Mouse (Mus musculus): ENCODE measurements at regions not wholly inside any gene's neighbourhood (a gene's known extent, or its start where the extent isn't known, plus 50 kb on each side); places are given as distances from the start of the nearest gene placed in this dataset.

- no peak for TF ChIP-seq CTCF (IDR thresholded peaks at IDR 0.05; ENCODE audit: low read depth)
- DNase-seq (peak; percentile 57), ATAC-seq (ENCODE audit: insufficient read depth) (peak; percentile 41; the same call in 1 of the 2 replicates)
- Histone ChIP-seq H3K4me3 (ENCODE audit: low read depth, low read length) (no peak overlapping the region), H3K36me3 (ENCODE audit: insufficient read depth) (no peaks in the 10 kb centered on the region), H3K27me3 (ENCODE audit: insufficient read depth, low read length) (no peaks in the 10 kb centered on the region), H3K9ac (no peak overlapping the region), H3K27ac (ENCODE audit: low read depth) (no peak overlapping the region), H3K4me2 (no peak overlapping the region), H3K4me1 (ENCODE audit: insufficient read depth) (no peaks in the 10 kb centered on the region), H3K9me3 (ENCODE audit: low read depth, low read length) (no peaks in the 10 kb centered on the region)
- 31% methylated on average over 3 of the region's 3 CpGs for WGBS
These were observed 1820.8 kb upstream of the Acvr2a start for GRCm38 (mm10) chr2:46993126-46993525.

GRCm38 (mm10) chr2:46992672-46993071, 1821.2 kb upstream of the Acvr2a start:
- H3K9ac ChIP-seq, result no peak overlapping the region
- H3K9me3 ChIP-seq (ENCODE audit: low read depth, low read length), result no peaks in the 10 kb centered on the region
- ATAC-seq (ENCODE audit: insufficient read depth) (peak; percentile 8; the same call in 1 of the 2 replicates), DNase-seq (peak; percentile 35)
- no peak overlapping the region for H3K4me3 ChIP-seq (ENCODE audit: low read depth, low read length)
- 38% methylated on average over 3 of the region's 3 CpGs for WGBS
- H3K27me3 ChIP-seq (ENCODE audit: insufficient read depth, low read length), result no peaks in the 10 kb centered on the region
- no peaks in the 10 kb centered on the region for H3K36me3 ChIP-seq (ENCODE audit: insufficient read depth)
- TF ChIP-seq CTCF (IDR thresholded peaks at IDR 0.05; ENCODE audit: low read depth), result no peak
- H3K27ac ChIP-seq (ENCODE audit: low read depth), result no peak overlapping the region; the same call in 1 of the 2 replicates
- no peak overlapping the region for H3K4me2 ChIP-seq
- H3K4me1 ChIP-seq (ENCODE audit: insufficient read depth), result no peaks in the 10 kb centered on the region

DNA sequence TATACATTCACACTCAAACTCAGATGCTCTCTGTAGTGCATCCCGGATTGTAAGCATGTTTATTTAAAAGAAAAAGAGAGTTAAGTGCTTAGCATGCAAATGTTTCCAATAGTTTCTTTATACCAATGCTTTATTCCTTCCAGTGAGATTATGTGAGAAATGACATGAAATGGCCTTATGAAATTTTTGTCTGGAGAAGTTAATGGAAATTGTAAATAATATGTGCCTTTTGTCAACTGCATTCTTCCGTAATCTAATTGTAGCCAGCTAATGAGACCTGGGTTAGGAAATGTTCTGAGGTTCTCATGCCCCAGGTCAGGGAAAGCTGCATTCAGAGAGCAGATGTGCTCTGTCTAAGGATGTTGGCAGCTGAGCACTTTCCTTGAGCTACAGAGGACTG, 1827.2 kb upstream of the Acvr2a start:
- TF ChIP-seq CTCF (IDR thresholded peaks at IDR 0.05; ENCODE audit: low read depth), result no peak
- Histone ChIP-seq H3K27ac (ENCODE audit: low read depth) (peak overlapping the region; percentile 54; the same call in 1 of the 2 replicates), H3K27me3 (ENCODE audit: insufficient read depth, low read length) (no peaks in the 10 kb centered on the region), H3K9me3 (ENCODE audit: low read depth, low read length) (no peaks in the 10 kb centered on the region), H3K9ac (no peak overlapping the region), H3K4me2 (no peak overlapping the region), H3K4me1 (ENCODE audit: insufficient read depth) (peaks cover 3% of the 10 kb centered on the region; the same call in 1 of the 2 replicates), H3K4me3 (ENCODE audit: low read depth, low read length) (no peak overlapping the region), H3K36me3 (ENCODE audit: insufficient read depth) (no peaks in the 10 kb centered on the region)
- WGBS, result 46% methylated on average over 2 of the region's 2 CpGs
- DNase-seq, result peak; percentile 68
- peak; percentile 84; the same call in 1 of the 2 replicates for ATAC-seq (ENCODE audit: insufficient read depth)

DNA sequence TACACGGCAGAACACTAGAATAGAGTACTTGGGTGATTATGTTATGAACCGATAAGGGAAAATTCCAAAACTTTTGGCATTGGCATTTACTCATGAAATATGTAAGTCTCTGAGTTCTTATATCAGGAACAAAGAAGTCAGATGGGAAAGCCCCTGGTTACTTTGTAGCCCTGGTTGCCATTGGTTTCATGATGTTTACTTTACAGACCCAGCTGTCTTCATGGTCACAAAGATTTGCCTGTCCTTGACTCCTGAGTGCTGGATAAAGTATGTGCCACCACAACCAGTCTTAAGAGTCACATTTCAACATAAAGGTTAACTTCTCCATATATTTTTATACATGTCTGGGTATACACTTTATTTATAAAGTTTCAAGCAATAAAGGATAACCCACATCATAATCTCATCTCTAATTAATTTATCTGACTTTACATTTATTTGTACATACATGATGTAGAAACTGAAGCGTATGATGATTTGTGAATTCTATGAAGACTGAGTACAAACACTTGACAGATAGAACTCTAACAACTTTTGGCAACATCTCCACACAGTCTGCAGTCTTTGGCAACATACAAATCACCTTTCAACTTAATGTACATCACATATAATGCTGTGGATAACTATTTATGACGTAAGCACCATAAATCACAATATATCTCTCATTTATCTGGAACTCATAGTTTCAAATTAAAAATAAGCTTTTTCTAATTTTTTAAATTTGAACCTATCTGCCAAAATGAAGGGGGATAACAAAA, 1827.8 kb upstream of the Acvr2a start:
- Histone ChIP-seq H3K27me3 (ENCODE audit: insufficient read depth, low read length) (no peaks in the 10 kb centered on the region), H3K27ac (ENCODE audit: low read depth) (peak overlapping the region; percentile 36; the same call in 1 of the 2 replicates)
- peak; percentile 63; the same call in 1 of the 2 replicates for ATAC-seq (ENCODE audit: insufficient read depth)

DNA sequence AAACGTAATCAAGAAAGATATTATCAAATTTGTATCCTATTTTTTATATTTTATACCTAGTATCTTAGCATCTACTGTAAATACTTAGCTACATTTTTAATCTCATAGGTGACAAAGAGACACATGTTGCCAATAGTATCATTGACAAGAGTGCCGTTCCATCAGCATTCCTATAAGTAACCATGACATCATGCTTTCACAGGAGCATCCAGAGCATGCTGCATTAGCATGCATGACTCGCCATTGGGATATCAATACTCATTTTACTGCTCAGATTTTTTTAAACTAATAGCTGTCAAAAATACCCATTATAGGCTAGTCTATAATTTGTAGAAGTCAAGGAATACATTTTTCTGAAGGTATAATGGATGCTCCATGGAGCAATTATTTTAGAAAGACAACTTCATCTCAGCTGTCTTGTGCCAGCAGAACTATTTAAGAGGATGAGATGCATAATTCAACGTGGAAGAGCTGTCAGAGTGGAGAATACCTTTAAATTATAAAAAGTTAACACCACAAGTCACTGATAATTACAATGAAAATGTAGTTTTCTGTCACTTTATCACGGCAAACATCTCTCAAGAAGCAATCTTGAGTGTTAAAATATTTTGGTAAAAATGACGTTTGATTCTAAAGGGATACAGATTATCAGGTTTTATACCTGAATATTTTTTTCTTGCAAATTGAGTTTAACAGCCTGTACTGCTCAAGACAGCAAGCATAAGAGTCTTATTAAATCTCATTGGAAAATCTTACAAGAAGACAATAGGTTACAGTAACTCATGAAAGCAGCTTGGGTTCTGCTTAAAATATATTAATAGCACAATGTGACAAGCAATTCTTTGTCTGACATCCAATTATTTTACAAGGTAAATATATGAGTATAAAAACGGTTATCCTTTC, 1823.7 kb upstream of the Zeb2 start:
- Histone ChIP-seq H3K4me3 (ENCODE audit: low read depth, low read length) (no peak overlapping the region), H3K4me1 (ENCODE audit: insufficient read depth) (no peaks in the 10 kb centered on the region), H3K36me3 (ENCODE audit: insufficient read depth) (no peaks in the 10 kb centered on the region), H3K27me3 (ENCODE audit: insufficient read depth, low read length) (no peaks in the 10 kb centered on the region), H3K9ac (no peak overlapping the region), H3K4me2 (no peak overlapping the region), H3K9me3 (ENCODE audit: low read depth, low read length) (no peaks in the 10 kb centered on the region), H3K27ac (ENCODE audit: low read depth) (no peak overlapping the region)
- DNase-seq (no peak), ATAC-seq (ENCODE audit: insufficient read depth) (no peak)
- no peak for TF ChIP-seq CTCF (IDR thresholded peaks at IDR 0.05; ENCODE audit: low read depth)
- 70% methylated on average over 7 of the region's 7 CpGs for WGBS

More for the DNA sequence above, 1827.8 kb upstream of the Acvr2a start:
- Histone ChIP-seq H3K4me2 (no peak overlapping the region), H3K4me3 (ENCODE audit: low read depth, low read length) (no peak overlapping the region), H3K9me3 (ENCODE audit: low read depth, low read length) (no peaks in the 10 kb centered on the region), H3K36me3 (ENCODE audit: insufficient read depth) (no peaks in the 10 kb centered on the region), H3K4me1 (ENCODE audit: insufficient read depth) (peaks cover 3% of the 10 kb centered on the region; the same call in 1 of the 2 replicates), H3K9ac (no peak overlapping the region)
- TF ChIP-seq CTCF (IDR thresholded peaks at IDR 0.05; ENCODE audit: low read depth), result no peak
- peak; percentile 51 for DNase-seq
- WGBS, result 48% methylated on average over 4 of the region's 4 CpGs

GRCm38 (mm10) chr2:46932831-46933230, 1815.6 kb upstream of the Zeb2 start:
- H3K36me3 ChIP-seq (ENCODE audit: insufficient read depth), result no peaks in the 10 kb centered on the region
- DNase-seq (no peak), ATAC-seq (ENCODE audit: insufficient read depth) (no peak)
- no peak overlapping the region for H3K27ac ChIP-seq (ENCODE audit: low read depth)
- no peak for TF ChIP-seq CTCF (IDR thresholded peaks at IDR 0.05; ENCODE audit: low read depth)
- H3K4me2 ChIP-seq, result no peak overlapping the region
- H3K4me1 ChIP-seq (ENCODE audit: insufficient read depth), result no peaks in the 10 kb centered on the region
- H3K9me3 ChIP-seq (ENCODE audit: low read depth, low read length), result no peaks in the 10 kb centered on the region
- no peaks in the 10 kb centered on the region for H3K27me3 ChIP-seq (ENCODE audit: insufficient read depth, low read length)
- no peak overlapping the region for H3K4me3 ChIP-seq (ENCODE audit: low read depth, low read length)
- no peak overlapping the region for H3K9ac ChIP-seq
- WGBS, result 77% methylated on average over 1 of the region's 1 CpGs

- H3K36me3 ChIP-seq (ENCODE audit: insufficient read depth), result no peaks in the 10 kb centered on the region
- no peak overlapping the region for H3K4me3 ChIP-seq (ENCODE audit: low read depth, low read length)
- H3K9ac ChIP-seq, result no peak overlapping the region
- WGBS, result 79% methylated on average over 3 of the region's 3 CpGs
- no peak for DNase-seq
- H3K4me1 ChIP-seq (ENCODE audit: insufficient read depth), result no peaks in the 10 kb centered on the region
- no peaks in the 10 kb centered on the region for H3K27me3 ChIP-seq (ENCODE audit: insufficient read depth, low read length)
- TF ChIP-seq CTCF (IDR thresholded peaks at IDR 0.05; ENCODE audit: low read depth), result no peak
- no peak overlapping the region for H3K4me2 ChIP-seq
- H3K9me3 ChIP-seq (ENCODE audit: low read depth, low read length), result no peaks in the 10 kb centered on the region
- no peak overlapping the region for H3K27ac ChIP-seq (ENCODE audit: low read depth)
- ATAC-seq (ENCODE audit: insufficient read depth), result no peak
These were observed 1807.0 kb upstream of the Zeb2 start for GRCm38 (mm10) chr2:46924189-46924588.
